Comparison of ENCODE assay signal across 16 mouse cellular contexts in the genomic region with DNA sequence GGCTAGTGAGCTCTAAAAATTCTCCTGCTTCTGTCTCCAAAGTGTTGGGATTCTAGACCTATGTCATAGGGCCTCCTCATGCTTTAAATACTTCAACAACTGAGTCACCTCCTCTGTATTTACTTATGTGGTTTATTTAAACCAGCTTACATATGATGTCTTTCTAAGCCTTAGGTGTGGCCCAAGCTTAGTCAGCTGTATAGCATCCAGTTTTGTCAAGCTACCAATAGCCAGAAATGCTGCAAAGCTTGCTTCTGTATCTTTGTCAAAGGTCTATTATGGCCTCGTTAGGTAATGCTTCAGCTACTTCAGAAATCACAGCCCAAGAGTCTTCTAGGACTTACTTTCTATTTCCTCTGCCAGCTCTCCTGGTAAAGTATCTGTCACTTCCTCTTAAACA.
"Had no signal": no experiment of that assay in that cellular context is flagged by ENCODE, and none has a peak within 500 bp of the region (broad histone marks: within the 10 kb centered on the region; RNA-seq: fewer than 3 reads in every experiment).

No protein-coding gene starts in this region.

- ATAC-seq: midbrain, embryonic 15.5 days had no signal

- H3K4me2 ChIP-seq: kidney, embryonic 15.5 days; liver, embryonic 13.5 days; midbrain, embryonic 12.5 days; midbrain, embryonic 15.5 days; neural tube, embryonic 13.5 days had no signal

- H3K9me3 ChIP-seq: kidney, embryonic 15.5 days; liver, embryonic 13.5 days; midbrain, embryonic 12.5 days; midbrain, embryonic 15.5 days; neural tube, embryonic 13.5 days had no signal

- H3K27ac ChIP-seq: kidney, embryonic 15.5 days; left cerebral cortex, adult 2 months; liver, embryonic 13.5 days; midbrain, embryonic 12.5 days; midbrain, embryonic 15.5 days; neural tube, embryonic 13.5 days had no signal

- H3K27me3 ChIP-seq: kidney, embryonic 15.5 days; liver, embryonic 13.5 days; midbrain, embryonic 12.5 days; midbrain, embryonic 15.5 days; neural tube, embryonic 13.5 days had no signal

- H3K4me3 ChIP-seq: kidney, embryonic 15.5 days; left cerebral cortex, adult 2 months; liver, embryonic 13.5 days; midbrain, embryonic 12.5 days; midbrain, embryonic 15.5 days; neural tube, embryonic 13.5 days had no signal

- H3K36me3 ChIP-seq: kidney, embryonic 15.5 days; liver, embryonic 13.5 days; midbrain, embryonic 12.5 days; midbrain, embryonic 15.5 days; neural tube, embryonic 13.5 days had no signal

- DNase-seq: kidney, adult 8-10 months; kidney, postnatal 10 days; kidney, postnatal 36 days; layer of hippocampus, postnatal 36 days; liver, embryonic 13.5 days; lung, adult 2 months; lung, postnatal 14 days; lung, postnatal 4 days; thymus, adult 2 months; thymus, postnatal 14 days; thymus, postnatal 4 days had no signal

- H3K4me1 ChIP-seq: liver, embryonic 13.5 days; midbrain, embryonic 12.5 days; midbrain, embryonic 15.5 days; neural tube, embryonic 13.5 days had no signal

- H3K9ac ChIP-seq: kidney, embryonic 15.5 days; liver, embryonic 13.5 days; midbrain, embryonic 12.5 days; midbrain, embryonic 15.5 days; neural tube, embryonic 13.5 days had no signal
